Mouse (Mus musculus) stomach, postnatal 0 days (tissue): ENCODE data around the gene Rin2. TPM values are rescaled to one million over a fixed set of nuclear protein-coding genes. Genes with fewer than 3 reads are reported as not detected.

Experiments used
- ATAC-seq: fragments of 200-750 bp; cut with Nextera tagmentation; 2 replicates; pipeline ENCODE4 v1.8.0; 2017; ENCODE audit not compliant: low FRiP score, low TSS enrichment
- DNase-seq: peaks from one replicate; pipeline ENCODE4 v3.0.0-alpha.2; 2016; ENCODE audit warnings: low spot score
- H3K27ac ChIP-seq: fragments of 300-500 bp; sonication (generic); replicated peaks from 2 replicates; pipeline ENCODE4 v1.5.1; 2014; ENCODE audit warnings: mild to moderate bottlenecking, control low read depth
- H3K27me3 ChIP-seq: fragments of 300-500 bp; sonication (generic); 2 replicates; pipeline ENCODE4 v1.6.1; 2014; ENCODE audit warnings: low read length; ENCODE audit not compliant: control insufficient read depth, insufficient read depth
- H3K36me3 ChIP-seq: fragments of 300-500 bp; sonication (generic); 2 replicates; pipeline ENCODE4 v1.6.1; 2014; ENCODE audit warnings: low read length, mixed read lengths; ENCODE audit not compliant: control insufficient read depth, insufficient read depth
- H3K4me1 ChIP-seq: fragments of 300-500 bp; sonication (generic); replicated peaks from 2 replicates; pipeline ENCODE4 v1.6.1; 2014; ENCODE audit warnings: antibody characterized with exemption; ENCODE audit not compliant: control insufficient read depth, insufficient read depth
- H3K4me2 ChIP-seq: fragments of 300-500 bp; sonication (generic); replicated peaks from 2 replicates; pipeline ENCODE4 v1.6.1; 2014; ENCODE audit warnings: low read depth, mild to moderate bottlenecking, control low read depth, moderate library complexity
- H3K4me3 ChIP-seq: fragments of 300-500 bp; sonication (generic); 2 replicates; pipeline ENCODE4 v1.5.1; 2014; ENCODE audit warnings: low read depth, low read length, control low read depth
- H3K9ac ChIP-seq: fragments of 300-500 bp; sonication (generic); 2 replicates; pipeline ENCODE4 v1.6.1; 2014; ENCODE audit warnings: mild to moderate bottlenecking, low read length, control low read depth, mixed read lengths
- H3K9me3 ChIP-seq: fragments of 300-500 bp; sonication (generic); 2 replicates; pipeline ENCODE4 v1.6.1; 2016; ENCODE audit warnings: low read length; ENCODE audit not compliant: control insufficient read depth
- CTCF ChIP-seq: IDR thresholded peaks from 2 replicates; pipeline ENCODE4 v1.5.1; 2016; ENCODE audit warnings: antibody characterized with exemption, low read depth, mild to moderate bottlenecking, moderate library complexity
- EP300 ChIP-seq: optimal IDR thresholded peaks from 2 replicates; pipeline ENCODE3; 2016; ENCODE audit warnings: antibody characterized with exemption
- WGBS: fragments of 180-500 bp; shearing (Covaris S2); extraction: QIAGEN DNeasy Blood & Tissue Kit; methylation state at CpG from one replicate; pipeline ENCODE4 v1.1.7; 2014; 5-methylcytosine and 5-hydroxymethylcytosine counted together
- polyA plus RNA-seq: library from polyadenylated mRNA; unstranded; fragments of >200 nt; fragmentation: Nextera tagmentation; extraction: Ambion mirVana; gene quantifications from 2 replicates; pipeline ENCODE4 v1.2.1, GENCODE M21; 2015

Rin2 gene
- polyA plus RNA-seq, 1 experiment from 2014 or later = 22.2 TPM

DNA sequence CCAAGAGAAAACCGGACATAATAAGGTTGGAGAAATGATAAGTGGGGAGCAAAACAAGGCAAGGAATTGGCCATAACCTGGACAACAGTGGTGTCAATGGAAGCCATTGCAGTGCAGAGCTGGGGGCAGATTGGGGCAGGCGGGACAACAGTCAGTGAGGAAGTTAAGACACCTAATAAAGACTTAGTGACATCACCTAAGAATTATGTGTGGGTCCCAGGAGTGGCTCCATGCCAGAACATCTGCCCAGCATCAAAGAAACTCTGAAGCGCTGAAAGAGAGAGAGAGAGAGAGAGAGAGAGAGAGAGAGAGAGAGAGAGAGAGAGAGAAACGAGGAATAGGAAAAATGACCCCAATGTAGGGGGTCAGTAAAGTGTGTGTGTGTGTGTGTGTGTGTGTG lies 6.9 kb upstream of the Rin2 start:
- no peaks in the 10 kb centered on the region for H3K4me1 ChIP-seq
- H3K9me3 ChIP-seq = no peaks in the 10 kb centered on the region
- no peak overlapping the region for H3K9ac ChIP-seq
- TF ChIP-seq EP300 = no peak
- no peak for TF ChIP-seq CTCF
- H3K4me2 ChIP-seq = no peak overlapping the region
- H3K27ac ChIP-seq = no peak overlapping the region
- no peak for DNase-seq
- WGBS = 59% methylated on average over 4 of the region's 4 CpGs
- H3K36me3 ChIP-seq = no peaks in the 10 kb centered on the region
- ATAC-seq = no peak
- H3K4me3 ChIP-seq = no peak overlapping the region
- no peaks in the 10 kb centered on the region for H3K27me3 ChIP-seq

DNA sequence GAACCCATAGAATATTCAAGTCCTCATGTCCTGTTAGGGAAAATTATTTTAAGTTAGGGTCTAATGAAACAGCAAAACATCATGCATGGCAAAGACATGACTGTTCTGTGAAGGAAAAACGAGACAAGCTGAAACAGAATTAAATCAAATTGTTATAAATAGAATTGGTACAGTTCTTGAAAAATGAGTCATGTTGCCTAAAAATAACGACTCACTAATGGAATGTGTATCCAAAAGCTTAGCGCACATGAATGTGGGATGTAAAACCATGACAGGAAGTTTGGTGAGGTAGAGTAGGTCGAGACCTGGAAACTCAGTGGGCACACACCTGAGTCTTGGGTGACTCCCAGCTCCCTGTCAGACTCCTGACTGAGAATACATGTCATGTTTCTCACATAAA lies 4.9 kb upstream of the Rin2 start:
- Histone ChIP-seq H3K4me3 (no peak overlapping the region), H3K36me3 (no peaks in the 10 kb centered on the region), H3K4me2 (no peak overlapping the region), H3K4me1 (no peaks in the 10 kb centered on the region), H3K27me3 (no peaks in the 10 kb centered on the region), H3K9ac (no peak overlapping the region), H3K9me3 (no peaks in the 10 kb centered on the region), H3K27ac (no peak overlapping the region)
- 44% methylated on average over 4 of the region's 4 CpGs for WGBS
- ATAC-seq (no peak), DNase-seq (no peak)
- no peak for TF ChIP-seq EP300
- no peak for TF ChIP-seq CTCF

DNA sequence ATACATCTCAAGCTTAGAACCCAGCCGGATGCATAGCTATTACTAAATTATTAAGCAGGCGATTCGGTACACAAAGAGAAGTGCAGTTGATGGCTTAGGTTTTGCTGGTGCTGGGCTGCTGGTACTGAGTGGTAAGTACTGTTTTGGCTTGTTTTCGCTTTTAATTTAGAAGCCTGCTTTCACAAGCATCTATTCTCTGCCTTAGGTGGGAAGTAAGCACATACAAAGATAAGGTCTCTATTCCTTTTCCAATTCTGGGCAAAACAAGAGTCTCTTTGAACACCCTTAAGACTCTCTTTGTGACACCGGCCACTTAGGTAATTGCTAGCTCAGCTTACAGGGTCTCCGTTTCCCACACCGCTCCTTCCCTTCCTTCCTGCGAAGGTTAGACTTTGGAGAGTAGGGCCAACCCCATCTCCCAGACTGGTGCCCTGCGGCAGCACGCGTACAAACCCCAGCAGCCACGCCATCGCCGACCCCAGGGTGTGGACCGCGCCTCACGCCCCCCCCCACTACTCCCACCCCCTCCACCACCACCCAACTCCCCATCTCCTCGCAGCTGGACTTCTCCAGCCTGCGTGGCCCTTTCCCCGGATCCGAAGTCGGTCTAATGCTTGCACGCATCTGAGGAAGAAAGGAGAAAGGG lies 396 bp upstream of the Rin2 start:
- Histone ChIP-seq H3K4me3 (peak overlapping the region; percentile 70), H3K27me3 (no peaks in the 10 kb centered on the region), H3K9me3 (no peaks in the 10 kb centered on the region), H3K9ac (peak overlapping the region; percentile 71), H3K36me3 (no peaks in the 10 kb centered on the region), H3K27ac (peak overlapping the region; percentile 89), H3K4me2 (peak overlapping the region; percentile 91), H3K4me1 (no peaks in the 10 kb centered on the region)
- ATAC-seq (no peak; the same call in 1 of the 2 replicates), DNase-seq (no peak)
- TF ChIP-seq EP300 (no peak), CTCF (no peak)
- WGBS = 4% methylated on average over 20 of the region's 23 CpGs

DNA sequence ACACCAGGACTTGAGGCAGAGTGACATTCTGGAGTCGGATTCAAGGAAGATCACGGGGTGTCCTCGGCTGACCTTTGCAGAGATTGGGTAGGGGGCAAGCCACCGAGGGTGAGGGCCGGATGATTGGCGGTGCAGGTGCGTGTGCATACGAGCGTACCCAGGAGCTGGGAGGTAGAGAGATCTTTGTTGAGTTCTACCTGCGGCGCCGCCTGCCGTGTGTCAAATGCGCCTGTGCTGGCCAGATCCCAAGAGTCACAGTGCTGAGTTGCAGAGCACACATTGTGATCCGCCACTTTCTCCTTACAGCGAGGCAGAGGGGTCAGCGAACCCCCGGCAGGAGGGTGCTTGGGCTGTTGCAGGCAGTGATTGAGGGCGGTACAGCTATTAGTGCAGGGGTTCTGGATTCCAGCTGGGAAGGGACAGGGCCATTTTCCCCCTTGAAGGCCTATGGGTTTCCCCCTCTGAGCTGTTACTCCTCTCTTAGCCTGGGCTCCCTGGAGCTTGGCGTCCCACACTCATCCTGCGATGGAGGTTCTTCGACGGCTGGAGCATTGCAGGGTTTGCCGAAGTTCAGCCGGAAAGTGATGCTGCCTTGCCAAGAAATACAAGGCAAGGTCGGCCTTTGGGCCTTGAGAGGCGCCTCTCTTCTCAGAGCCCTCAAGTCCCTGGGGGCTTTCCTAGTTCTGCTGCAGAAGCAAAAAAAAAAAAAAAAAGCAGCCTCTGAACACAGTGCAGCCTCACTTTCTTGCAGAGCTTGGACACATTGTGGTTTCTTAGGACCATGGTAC lies 935 bp downstream of the Rin2 start:
- DNase-seq (peak; percentile 81), ATAC-seq (peak; percentile 67)
- Histone ChIP-seq H3K9ac (peak overlapping the region; percentile 71), H3K9me3 (no peaks in the 10 kb centered on the region), H3K4me1 (no peaks in the 10 kb centered on the region), H3K36me3 (no peaks in the 10 kb centered on the region), H3K4me2 (peak overlapping the region; percentile 91), H3K4me3 (peak overlapping the region; percentile 70), H3K27ac (peak overlapping the region; percentile 89), H3K27me3 (no peaks in the 10 kb centered on the region)
- WGBS = 6% methylated on average over 25 of the region's 27 CpGs
- TF ChIP-seq EP300 = no peak
- peak; percentile 36; the same call in 1 of the 2 replicates for TF ChIP-seq CTCF

DNA sequence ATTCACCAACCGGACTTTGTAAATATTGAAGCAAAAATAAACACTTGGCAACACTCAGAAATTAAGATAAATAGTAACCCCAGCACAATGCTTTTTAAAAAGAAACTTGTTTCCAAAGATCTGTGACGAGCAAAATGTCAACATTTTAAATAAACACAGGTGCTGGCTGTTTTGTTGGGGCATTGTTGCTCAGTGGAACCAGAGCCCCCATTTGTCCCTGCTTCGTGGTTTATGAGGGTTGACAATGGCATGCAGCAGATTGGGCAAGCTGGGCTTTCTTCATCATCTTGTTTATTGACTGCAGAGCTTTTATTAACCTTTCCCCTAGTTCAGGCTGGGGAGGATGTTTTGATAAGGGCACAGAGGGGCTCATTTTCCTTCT lies 1.5 kb downstream of the Rin2 start:
- ATAC-seq = no peak

DNA sequence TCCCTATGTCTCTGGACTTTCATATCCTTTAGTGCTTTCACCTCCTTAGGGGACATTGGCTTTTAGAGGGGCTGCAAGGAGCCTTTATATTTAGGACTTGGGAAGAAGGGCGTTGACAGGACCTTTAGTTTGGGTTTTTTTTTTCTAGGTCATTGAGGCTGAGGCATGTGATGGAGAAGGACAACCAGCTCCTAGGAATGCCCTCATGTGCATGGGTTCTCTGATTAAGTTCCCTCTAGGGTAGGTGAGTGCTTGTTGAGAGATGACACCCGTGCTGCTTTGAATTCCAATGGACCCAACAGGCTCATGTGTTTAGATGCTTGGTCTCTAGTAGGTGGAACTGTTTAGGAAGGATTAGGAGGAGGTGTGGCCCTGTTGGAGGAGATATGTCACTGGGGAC lies 1.9 kb downstream of the Rin2 start:
- Histone ChIP-seq H3K4me1 (no peaks in the 10 kb centered on the region), H3K27ac (no peak overlapping the region), H3K4me3 (no peak overlapping the region), H3K27me3 (no peaks in the 10 kb centered on the region), H3K36me3 (no peaks in the 10 kb centered on the region), H3K4me2 (no peak overlapping the region), H3K9ac (no peak overlapping the region), H3K9me3 (no peaks in the 10 kb centered on the region)
- 87% methylated on average over 2 of the region's 2 CpGs for WGBS
- DNase-seq (no peak), ATAC-seq (no peak)
- TF ChIP-seq CTCF (no peak), EP300 (no peak)

More for the DNA sequence above, 1.5 kb downstream of the Rin2 start:
- DNase-seq = no peak
- Histone ChIP-seq H3K36me3 (no peaks in the 10 kb centered on the region), H3K4me3 (0 out of 2 replicates have a peak overlapping the region, but pooled peaks have one; percentile 70), H3K9ac (no peak overlapping the region), H3K27ac (no peak overlapping the region), H3K27me3 (no peaks in the 10 kb centered on the region), H3K4me2 (peak overlapping the region; percentile 91; the same call in 1 of the 2 replicates), H3K4me1 (no peaks in the 10 kb centered on the region), H3K9me3 (no peaks in the 10 kb centered on the region)
- TF ChIP-seq EP300 (no peak), CTCF (no peak)
- WGBS = 28% methylated on average over 3 of the region's 3 CpGs
